Mouse (Mus musculus) lung, postnatal 25 days (tissue): ENCODE results near the gene Cpne5.
A peak's percentile ranks its signal among the peaks of the same experiment; 100 is the strongest.
"Not testable (repeated sequence)": the region's sequence is repeated elsewhere in the genome, so short reads cannot be mapped to it uniquely, and the experiment has no call there.

Experiments
- DNase-seq: peaks from one replicate; pipeline ENCODE4 v3.0.0; 2022; ENCODE audit warnings: low spot score

Gene Cpne5

DNA sequence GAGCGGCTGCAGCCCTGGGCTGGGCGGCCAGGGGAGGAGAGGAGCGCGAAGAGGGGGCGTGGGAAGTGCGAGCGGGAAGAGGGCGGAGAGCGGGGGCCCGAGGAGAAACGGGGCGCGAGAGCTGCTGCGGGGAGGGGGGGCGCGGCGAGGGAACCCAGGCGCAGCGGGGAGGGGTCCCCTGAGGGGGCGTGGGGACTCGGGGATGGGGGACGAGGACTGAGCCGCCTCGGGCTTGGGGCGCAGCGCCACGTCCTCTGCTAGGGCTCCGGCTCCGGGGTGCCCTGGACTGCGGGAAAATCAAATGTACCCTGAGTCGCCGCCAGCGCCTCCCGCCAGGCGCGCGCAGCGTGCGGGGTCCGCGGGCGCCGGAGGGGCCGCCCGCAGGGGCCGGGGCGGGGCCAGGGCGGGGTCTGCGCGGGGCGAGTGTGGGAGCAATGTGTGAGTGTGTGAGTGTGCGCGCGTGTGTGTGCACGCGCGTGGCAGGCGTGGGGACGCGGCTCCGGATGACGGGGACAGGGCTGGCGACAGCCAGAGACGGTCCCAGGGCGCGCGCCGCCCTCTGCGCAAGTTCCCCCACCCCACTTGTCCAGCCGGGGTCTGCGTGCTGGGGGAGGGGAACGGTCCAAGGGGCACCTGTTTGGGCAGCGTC lies at the start of gene Cpne5:
Cpne5 (minus strand) TSS at position 396 of the 649 bp plus-strand sequence.
- no peak for DNase-seq

DNA sequence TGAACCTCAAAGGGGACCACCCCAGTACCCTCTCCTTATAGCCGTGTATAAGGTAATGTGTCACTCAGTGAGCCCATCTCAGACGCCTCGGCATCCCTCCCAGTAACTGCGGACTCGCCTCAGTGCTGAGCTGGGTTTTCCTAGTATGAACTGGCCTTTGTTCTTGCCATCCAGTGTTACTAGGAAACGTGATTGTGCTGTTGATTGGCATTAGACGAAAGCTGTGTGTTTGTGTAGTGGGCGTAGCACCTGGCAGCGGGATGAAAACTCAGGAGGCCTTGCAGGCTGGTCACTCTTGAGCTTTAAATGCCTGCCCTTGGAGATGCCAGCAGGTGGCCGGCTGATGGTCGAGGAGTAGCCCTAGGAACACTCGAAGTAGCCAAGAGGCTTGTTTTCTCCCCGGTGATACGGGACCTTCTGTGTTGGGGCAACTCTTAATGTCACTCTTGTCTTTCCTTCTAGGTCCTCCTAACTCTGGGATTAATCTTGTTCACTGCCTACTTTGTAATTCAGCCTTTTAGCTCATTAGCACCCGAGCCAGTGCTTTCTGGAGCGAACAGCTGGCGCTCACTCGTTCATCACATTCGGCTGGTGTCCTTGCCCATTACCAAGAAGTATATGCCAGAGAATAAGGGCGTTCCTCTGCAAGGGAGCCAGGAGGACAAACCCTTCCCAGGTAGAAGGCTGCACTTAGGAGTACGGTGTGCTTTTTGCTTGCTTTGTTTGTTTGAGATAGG lies 44.4 kb upstream of the Cpne5 start:
- DNase-seq = no peak

DNA sequence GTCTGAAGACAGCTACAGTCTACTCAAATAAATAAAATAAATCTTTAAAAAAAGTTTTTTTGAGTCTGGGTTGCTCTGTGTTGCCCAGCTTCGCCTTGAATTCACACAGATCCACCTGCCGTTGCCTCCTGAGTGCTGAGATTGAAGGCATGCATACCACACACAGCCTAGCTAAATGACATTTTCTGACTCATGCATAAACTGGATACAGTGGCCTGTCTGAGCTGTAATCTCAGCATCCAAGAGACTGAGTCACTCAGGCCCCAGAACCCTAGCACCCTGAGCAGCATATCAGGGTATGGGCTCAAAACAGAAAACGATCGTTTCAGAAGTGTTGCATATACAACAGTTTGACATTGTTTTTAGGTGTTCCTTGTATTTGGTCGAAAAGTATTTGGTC lies 43.6 kb upstream of the Cpne5 start:
- DNase-seq = no peak

DNA sequence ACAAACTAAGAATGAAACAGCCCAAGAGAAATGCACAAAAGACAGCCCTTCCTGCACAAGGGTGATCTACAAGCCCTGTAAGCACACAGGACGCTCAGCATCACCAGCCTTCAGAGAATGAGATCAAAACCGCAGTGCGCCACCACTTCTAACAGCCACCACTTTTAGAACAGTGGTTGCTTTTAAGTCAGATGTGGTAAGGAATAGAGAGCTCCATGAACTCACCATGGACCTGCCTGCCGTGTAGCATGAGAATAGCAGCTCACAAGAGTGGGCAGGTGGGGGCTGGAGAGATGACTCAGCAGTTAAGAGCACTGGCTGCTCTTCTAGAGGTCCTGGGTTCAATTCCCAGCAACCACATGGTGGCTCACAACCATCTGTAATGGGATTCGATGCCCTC lies 42.5 kb upstream of the Cpne5 start:
- no peak for DNase-seq

DNA sequence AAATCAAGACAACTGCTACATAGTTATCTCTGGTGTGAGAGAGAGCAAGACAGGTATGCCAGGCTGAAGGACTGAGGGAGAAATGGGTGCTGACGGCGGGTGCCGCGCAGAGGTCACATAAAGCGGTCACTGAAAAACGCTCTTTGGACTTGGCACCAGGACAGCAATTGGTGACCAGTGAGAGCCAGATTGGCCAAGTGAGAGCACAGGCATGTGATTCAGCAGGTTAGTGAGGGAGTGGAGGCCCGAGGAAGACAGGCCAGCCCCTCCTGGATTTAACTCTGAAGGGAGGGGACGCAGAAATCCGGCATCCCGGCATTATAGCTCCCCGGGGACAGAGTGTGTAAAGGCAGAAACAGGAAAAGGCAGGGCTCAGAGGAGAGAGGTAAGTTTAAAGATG lies 35.9 kb upstream of the Cpne5 start:
- DNase-seq = peak; percentile 54

DNA sequence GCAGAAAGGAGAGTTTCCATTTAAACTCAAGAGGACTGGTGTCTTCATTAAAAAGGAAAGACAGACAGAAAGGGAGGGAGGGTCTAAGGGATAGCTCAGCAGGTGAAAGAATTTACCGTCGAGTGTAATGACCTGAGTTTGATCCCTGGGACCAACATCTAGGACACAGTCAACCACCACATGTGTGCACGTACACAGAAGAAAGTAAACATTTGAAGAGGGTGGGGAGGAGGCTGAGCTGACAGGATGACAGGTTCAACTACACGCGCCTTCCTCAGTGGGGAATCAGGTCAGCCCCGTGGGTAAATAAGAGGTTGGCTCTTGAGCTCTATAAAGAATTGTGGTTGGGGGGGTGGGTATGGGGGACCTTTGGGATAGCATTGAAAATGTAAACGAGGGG lies 35.2 kb upstream of the Cpne5 start:
- DNase-seq = no peak

DNA sequence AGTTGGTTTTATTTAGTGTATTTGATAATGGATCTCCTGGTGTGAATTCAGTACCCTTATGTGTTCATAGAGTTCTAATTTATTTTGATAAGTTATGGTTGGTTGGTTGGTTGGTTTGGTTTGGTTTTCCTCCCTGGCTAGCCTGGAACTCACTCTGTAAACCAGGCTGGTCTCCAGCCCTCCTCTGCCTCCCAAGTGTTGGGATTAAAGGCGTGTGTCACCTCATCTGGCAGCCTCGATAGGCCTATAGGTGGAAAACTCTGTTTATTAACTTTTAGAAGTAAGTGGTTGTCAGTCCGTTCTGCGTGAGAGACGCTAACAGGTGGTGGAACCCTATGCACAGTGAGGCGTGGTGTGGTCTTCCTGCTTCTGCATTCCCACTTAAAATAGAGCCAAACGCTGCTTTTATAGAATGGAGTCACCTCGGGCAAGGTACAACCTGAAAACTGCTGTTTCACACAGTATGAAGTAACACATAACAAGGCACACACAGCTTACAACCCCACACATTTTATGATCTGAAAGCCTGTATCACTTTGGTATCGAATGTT lies 32.3 kb upstream of the Cpne5 start:
- DNase-seq = no peak

DNA sequence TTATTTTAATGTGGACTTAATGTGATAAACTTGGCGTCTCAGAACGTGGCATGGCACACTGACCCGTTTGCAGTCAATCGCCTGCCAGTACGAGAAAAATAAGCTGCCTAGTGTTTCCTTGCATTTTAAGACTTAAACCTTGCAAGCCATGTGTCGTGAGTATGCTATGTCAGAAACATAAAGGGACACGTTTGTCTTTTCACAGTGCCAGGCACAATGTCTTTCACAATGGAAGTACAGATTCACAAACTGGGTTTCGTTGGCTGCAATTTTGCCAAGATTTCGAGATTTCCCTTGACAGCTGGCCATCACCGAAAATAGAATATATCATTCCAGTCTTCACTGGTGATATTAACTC lies 31.4 kb upstream of the Cpne5 start:
- DNase-seq = no peak

DNA sequence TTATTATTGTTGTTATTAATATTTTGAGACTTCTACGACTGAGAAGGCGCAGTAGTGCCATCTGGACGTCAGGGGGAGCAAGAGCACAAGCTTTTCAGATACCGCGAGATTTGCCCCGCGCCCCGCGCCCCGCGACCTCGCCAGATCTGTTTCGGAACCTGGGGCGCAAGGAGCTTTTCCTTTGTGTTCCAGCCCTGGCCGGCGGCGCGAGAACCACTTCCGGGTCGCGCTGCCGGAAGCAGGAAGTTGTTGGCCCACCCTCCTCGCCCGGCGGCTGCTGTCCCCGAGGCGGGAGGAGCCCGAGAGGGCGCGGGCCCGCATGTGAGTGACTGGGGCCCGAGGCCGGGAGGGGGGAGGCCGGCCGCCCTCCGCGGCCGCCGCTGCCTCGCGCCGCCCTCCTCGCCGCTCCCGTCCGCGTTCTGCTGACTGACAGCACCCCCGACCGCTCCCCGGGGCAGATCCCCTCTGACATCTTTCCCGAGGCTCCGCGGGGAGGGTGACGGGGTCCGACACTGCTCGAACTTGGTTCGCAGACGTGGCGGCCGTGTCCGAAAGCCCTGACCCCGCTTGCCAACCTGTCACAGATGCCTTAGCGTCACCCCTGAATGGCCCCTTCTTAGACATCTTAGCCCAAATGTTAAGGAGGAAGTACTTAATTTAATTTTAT lies 30.8 kb upstream of the Cpne5 start, which contains the start of gene BC004004:
BC004004 (plus strand) TSS at position 107 of the 667 bp plus-strand sequence.
- peak; percentile 97 for DNase-seq

DNA sequence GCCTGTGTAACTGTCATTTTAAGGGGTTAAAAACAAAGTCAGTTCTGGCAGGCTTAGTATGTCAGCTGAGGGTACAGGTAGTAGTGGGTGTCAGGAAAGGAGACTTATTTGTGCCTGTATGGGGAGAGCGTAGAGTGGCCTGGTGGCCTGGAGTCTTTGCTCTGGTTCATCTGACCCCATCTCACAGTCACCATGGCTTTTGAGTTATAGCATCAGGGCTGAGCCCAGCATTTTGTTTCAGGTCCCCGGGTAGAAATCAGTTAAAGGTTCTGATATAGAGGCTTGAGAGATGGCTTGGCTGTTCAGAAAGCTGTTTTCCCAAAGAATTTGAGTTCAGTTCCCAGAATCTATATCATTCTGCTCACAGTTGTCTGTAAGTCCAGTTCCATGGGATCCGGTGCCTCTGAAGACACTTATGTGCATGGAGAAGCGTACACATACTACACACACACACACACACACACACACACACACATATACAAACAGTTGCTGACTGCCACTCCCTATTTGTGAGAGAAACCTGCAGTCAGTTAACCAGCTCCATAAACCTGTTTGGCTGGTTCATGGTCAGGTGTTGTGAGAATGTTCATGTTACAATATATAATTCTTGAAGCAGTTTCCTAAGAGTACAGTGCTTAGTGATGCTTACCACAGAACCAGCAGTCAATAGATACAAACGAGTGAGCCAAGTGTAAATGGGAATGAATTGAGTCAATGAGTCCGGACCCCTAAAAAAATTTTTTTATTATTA lies 30.1 kb upstream of the Cpne5 start:
- DNase-seq = peak; percentile 50

DNA sequence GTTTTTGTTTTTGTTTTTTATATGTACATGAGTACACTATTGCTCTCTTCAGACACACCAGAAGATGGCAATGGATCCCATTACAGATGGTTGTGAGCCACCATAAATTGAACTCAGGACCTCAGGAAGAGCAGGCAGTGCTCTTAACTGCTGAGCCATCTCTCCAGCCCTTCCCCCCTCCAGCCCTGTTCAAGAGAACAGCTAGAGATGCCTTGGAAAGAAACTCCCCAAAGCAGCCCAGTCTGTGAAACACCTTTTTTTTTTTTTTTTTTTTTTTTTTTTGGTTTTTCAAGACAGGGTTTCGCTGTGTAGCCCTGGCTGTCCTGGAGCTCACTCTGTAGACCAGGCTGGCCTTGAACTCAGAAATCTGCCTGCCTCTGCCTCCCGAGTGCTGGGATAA lies 29.1 kb upstream of the Cpne5 start:
- DNase-seq = not testable (repeated sequence)

DNA sequence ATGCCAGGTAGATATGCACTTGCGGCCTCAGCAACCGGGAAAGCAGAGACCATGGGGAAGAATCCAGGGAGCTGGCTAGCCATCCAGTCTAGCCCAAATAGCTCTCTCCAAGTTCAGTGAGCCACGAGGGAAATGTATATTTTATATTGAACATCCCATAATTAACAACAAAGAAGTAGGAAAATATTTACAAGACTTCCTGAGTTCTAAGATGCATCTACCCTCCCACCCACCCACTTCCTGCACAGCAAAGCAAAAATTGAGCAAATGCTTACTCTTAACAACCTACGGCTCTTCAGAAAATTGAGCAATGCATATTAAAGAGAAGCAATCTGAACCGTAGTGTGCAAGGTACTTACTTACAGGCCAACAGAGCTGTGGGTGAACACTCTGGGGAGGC lies 26.8 kb upstream of the Cpne5 start:
- no peak for DNase-seq

DNA sequence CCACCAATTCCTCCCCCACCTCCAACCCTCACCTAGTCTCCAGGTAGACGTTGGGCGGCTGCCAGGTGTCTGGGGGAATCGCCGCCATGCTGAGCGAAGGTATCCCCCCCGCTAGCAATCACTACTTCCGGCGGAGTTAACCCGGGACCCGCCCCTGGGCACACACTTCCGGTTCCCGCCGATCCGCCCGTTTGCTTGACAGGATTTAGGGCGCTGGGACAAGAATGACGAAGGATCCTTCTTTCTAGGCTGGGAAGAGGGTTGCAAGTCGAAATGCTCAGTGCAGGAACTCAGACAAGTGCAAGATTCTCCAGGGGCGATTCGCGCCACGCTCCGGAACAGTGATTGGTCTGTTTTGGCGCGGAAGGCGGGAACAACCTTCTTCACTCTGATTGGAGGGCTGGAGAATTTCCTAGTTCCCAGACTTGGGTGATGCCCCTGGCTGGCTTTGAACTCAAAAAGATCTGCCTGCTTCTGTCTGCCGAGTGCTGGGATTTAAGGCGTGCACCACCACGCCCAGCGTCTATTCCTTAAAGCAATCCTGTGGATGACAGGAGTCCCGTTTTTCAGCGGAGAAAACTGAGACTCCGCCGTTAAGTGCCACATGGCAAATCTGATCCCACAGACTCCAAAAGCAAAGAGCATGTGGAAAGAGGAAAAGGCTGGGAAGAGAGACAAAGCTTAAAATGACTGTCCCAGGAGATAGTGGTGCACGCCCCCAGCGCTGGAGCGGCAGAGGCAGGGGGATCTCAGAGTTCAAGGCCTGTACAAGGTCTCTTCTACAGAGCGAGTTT lies 26.1 kb upstream of the Cpne5 start, which contains the start of gene Ppil1:
Ppil1 (minus strand) TSS at position 347 of the 794 bp plus-strand sequence.
- DNase-seq = peak; percentile 79

DNA sequence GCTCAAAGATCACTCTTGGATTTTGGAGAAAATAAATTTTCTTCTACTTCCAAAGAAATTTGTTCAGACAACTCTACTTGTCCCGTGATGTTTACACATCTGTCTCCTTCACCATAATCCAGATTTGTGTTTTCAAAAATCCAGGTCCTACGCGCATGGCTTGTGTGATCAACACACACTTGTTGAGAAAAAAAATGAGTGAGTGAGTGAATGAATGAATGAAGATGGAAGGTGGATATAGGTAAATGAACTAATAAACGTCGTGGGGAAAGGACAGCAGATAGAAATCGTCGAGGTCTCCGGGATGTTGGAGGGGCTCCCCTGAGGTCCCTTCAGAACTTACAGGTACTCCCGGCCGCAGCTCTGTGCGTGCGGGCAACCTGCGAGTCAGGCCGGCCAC lies 25.4 kb upstream of the Cpne5 start:
- no peak for DNase-seq

DNA sequence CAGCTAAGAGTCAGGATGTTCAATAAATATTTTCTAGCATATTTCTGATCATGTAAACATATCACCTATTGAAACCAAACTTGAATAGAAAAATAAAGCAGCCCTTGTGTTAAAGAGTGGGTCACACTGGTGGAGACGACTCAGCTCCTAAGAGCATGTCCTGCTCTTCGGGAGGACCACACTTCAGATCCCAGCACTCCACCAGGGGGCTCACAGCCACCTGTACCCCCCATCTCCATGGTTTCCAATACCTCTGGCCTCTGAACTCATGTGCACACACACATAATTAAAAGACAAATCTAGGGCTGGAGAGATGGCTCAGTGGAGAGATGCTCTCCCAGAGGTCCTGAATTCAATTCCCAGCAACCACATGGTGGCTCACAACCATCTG lies 24.3 kb upstream of the Cpne5 start:
- no peak for DNase-seq

DNA sequence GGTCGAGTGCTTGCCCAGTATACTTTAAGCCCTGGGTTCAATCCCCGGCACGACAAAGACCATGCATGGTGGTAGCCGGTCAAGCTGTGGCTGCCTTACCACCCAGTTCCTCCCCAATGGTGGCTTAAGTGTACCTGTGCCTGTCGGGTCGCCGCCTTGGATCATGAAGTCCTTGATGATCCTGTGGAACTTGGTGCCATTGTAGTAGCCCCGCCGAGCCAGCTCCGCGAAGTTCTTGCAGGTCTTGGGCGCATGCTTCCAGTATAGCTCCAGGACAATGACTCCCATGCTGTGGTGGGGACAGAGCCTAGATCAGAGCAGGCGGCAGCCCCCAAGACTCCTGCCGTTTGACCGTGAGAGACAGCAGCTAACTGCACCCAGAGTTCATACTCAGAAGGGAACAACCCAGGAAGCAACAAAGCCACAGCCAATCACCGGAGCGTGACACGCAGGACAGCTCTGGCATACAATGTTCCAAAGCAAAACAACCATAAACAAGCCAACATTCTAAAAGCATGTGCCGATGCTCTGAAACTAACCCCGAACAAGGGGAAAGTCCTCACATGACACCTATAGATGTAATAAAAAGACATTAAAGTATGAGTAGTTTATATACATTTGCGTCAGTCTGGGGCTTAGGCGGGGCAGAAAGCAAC lies 23.8 kb upstream of the Cpne5 start:
- no peak for DNase-seq

DNA sequence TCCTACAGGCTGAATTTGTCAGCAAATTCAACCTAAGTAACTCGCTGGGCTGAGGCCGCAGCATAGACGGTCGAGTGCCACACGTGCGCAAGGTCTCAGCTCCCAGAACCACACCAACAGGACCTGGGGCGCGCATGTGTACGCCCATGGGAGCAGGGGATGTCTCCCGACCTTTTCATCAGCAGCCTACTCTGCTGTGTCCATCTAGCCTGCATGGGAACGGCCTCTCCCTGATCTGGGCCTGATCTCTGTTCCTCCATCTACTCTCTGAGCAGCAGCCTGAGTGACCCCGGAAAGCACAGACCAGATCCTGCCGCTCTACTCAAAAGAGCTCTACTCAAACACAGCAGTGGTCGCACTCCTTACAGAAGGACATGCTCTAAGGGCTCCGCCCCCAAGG lies 22.5 kb upstream of the Cpne5 start:
- no peak for DNase-seq

DNA sequence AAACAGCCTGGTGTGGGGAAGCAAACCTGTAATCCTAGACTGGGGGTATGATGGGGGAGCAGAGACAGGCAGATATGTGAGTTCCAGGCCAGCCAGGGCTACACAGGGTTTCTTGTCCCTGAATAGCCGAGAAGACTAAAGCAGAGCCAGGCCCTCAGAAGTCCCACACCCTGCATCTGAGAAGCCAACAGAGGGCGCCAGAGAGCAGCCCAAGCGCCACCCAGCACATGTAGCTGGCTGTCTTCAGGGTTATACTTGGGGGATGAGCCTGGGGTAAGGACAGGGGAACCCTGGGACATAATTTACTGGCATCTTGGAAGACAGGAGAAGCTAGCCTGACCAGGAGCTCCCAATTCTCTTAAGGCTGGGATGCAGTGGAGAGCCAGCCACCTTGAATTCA lies 21.5 kb upstream of the Cpne5 start:
- DNase-seq = peak; percentile 71

DNA sequence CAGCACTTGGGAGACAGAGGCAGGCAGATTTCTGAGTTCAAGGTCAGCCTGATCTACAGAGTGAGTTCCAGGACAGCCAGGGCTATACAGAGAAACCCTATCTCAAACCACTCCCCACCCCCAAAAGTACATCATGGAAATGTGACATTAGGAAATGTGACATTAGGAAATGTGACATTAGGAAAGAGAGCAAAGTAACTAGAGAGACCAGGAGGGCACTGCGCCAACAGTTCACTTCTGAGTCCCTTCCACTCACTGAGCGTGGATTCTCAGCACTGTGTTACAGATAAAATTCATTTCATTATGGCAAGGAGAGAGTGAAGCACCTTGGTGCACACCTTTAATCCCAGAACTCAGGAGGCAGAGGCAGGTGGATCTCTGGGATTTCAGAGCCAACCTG lies 21.0 kb upstream of the Cpne5 start:
- no peak for DNase-seq

DNA sequence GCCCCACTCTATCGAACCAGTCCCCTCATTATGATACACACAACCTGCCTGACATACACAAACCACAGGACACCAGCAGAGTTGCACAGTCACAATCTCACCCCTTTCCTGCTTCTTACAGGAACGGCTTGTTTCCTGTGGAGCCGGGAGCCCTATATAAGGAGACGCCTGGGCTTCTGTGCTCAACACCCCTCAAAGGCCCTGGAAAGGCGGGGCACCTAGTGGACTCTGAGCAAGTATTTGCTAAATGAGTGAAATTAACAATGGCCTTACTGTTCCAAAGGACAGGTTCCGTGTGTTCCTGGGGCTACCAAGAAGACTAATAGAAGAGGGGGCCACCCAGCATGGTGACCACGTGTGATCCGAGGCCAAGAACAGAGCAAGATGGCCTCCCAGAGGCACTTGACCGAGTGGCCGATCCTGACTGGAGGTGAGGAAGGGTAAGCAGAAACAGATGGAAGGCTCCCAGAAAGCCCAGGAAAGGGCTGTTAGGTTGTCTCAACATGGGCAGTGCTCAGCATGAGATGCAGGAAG lies 20.1 kb upstream of the Cpne5 start:
- no peak for DNase-seq
